Mouse (Mus musculus) testis, adult 2 months (tissue): ENCODE measurements around the gene Fstl5.

ENCODE experiments used
- CTCF ChIP-seq: fragments of 200-500 bp; IDR thresholded peaks from 2 replicates; pipeline ENCODE4 v1.5.1; 2012; ENCODE audit warnings: low read depth, mild to moderate bottlenecking, inconsistent platforms, low read length, moderate library complexity; ENCODE audit not compliant: control insufficient read depth, insufficient read depth, insufficient replicate concordance
- POLR2A ChIP-seq: fragments of 200-500 bp; IDR thresholded peaks from 2 replicates; pipeline ENCODE4 v1.6.1; 2012; ENCODE audit warnings: low read depth, mild to moderate bottlenecking, inconsistent platforms, low read length, moderate library complexity; ENCODE audit not compliant: control insufficient read depth

GRCm38 (mm10) chr3:76676006-76676405 lies 601.9 kb downstream of the Fstl5 start:
- TF ChIP-seq CTCF (no peak), POLR2A (no peak)
